Mouse (Mus musculus) neural tube, embryonic 15.5 days (tissue): ENCODE measurements around the gene Lpin2. TPM values are rescaled to one million over a fixed set of nuclear protein-coding genes. Genes with fewer than 3 reads are reported as not detected.
A peak's percentile ranks its signal among the peaks of the same experiment; 100 is the strongest.

Experiments used
- ATAC-seq: fragments of 200-750 bp; cut with Nextera tagmentation; 2 replicates; pipeline ENCODE4 v1.8.0; 2017; ENCODE audit warnings: mild to moderate bottlenecking, moderate TSS enrichment, moderate library complexity; ENCODE audit not compliant: low FRiP score
- H3K27ac ChIP-seq: fragments of 300-500 bp; sonication (generic); replicated peaks from 2 replicates; pipeline ENCODE4 v1.5.1; 2015; ENCODE audit warnings: mild to moderate bottlenecking, inconsistent platforms
- H3K27me3 ChIP-seq: fragments of 300-500 bp; sonication (generic); replicated peaks from 2 replicates; pipeline ENCODE4 v1.6.1; 2015; ENCODE audit warnings: inconsistent platforms
- H3K36me3 ChIP-seq: fragments of 300-500 bp; sonication (generic); 2 replicates; pipeline ENCODE4 v1.6.1; 2015; ENCODE audit warnings: inconsistent platforms
- H3K4me1 ChIP-seq: fragments of 300-500 bp; sonication (generic); 2 replicates; pipeline ENCODE4 v1.6.1; 2015; ENCODE audit warnings: inconsistent platforms
- H3K4me2 ChIP-seq: fragments of 300-500 bp; sonication (generic); 2 replicates; pipeline ENCODE4 v1.6.1; 2015; ENCODE audit warnings: inconsistent platforms, mild to moderate bottlenecking, moderate library complexity
- H3K4me3 ChIP-seq: fragments of 300-500 bp; sonication (generic); replicated peaks from 2 replicates; pipeline ENCODE4 v1.5.1; 2015; ENCODE audit warnings: mild to moderate bottlenecking, inconsistent platforms
- H3K9ac ChIP-seq: fragments of 300-500 bp; sonication (generic); replicated peaks from 2 replicates; pipeline ENCODE4 v1.6.1; 2015; ENCODE audit warnings: mild to moderate bottlenecking, inconsistent platforms
- H3K9me3 ChIP-seq: fragments of 300-500 bp; sonication (generic); replicated peaks from 2 replicates; pipeline ENCODE4 v1.6.1; 2016; ENCODE audit warnings: inconsistent platforms
- WGBS: fragments of 180-500 bp; shearing (Covaris S2); methylation state at CpG from one replicate; pipeline ENCODE4 v1.1.7; 2015; ENCODE audit warnings: mixed read lengths; 5-methylcytosine and 5-hydroxymethylcytosine counted together
- polyA plus RNA-seq: library from polyadenylated mRNA; unstranded; fragments of >200 nt; fragmentation: Nextera tagmentation; extraction: Ambion mirVana; gene quantifications from 2 replicates; pipeline ENCODE4 v1.2.1, GENCODE M21; 2015

Gene Lpin2
- polyA plus RNA-seq, 1 experiment from 2014 or later: 42.6 TPM

DNA sequence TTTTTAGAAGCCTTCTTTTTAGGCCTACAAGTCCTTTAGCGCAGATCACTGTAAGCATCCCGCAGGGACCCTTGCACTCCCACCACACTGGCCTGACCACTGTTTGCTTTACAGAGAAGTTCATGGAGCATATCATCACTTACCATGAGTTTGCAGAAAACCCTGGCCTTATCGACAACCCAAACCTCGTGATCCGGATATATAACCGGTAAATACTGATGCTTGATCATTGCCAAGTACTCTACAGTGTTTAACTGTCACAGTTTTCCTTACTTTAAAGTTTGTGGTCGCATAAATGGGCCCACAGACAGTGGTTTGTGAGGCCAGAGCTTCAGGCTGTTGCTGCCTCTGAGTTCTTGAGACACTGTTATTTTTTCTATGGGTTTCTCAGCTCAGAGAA lies 56.1 kb downstream of the Lpin2 start:
- Histone ChIP-seq H3K9me3 (no peaks in the 10 kb centered on the region), H3K4me2 (no peak overlapping the region), H3K27ac (no peak overlapping the region), H3K27me3 (no peaks in the 10 kb centered on the region), H3K9ac (no peak overlapping the region), H3K4me1 (no peaks in the 10 kb centered on the region), H3K4me3 (no peak overlapping the region), H3K36me3 (peaks cover 67% of the 10 kb centered on the region)
- WGBS: 96% methylated on average over 7 of the region's 7 CpGs
- ATAC-seq: no peak

DNA sequence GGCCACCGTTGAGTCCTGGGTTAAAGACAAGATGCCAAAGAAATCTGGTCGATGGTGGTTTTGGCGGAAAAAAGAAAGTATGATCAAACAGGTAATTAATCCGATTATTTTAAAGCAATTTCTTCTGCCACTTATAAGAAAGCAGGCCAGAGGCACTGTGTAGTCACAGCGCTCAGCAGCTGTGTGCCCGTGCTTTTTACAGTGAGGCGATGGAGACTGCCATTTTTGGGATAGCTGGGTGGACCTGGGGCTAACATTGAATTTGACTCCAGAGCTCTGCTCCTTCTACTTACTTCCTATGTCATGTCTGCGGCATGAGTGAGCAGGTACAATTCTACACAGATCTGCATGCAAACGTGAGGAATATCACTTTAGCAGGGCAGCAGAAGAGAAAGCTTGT lies 58.5 kb downstream of the Lpin2 start:
- ATAC-seq: no peak
- Histone ChIP-seq H3K4me2 (no peak overlapping the region), H3K36me3 (peaks cover 79% of the 10 kb centered on the region), H3K9me3 (no peaks in the 10 kb centered on the region), H3K4me3 (no peak overlapping the region), H3K9ac (no peak overlapping the region), H3K27me3 (no peaks in the 10 kb centered on the region), H3K4me1 (no peaks in the 10 kb centered on the region), H3K27ac (no peak overlapping the region)
- 94% methylated on average over 9 of the region's 9 CpGs for WGBS

- Histone ChIP-seq H3K36me3 (peaks cover 92% of the 10 kb centered on the region), H3K27me3 (no peaks in the 10 kb centered on the region), H3K9me3 (no peaks in the 10 kb centered on the region), H3K4me2 (no peak overlapping the region), H3K9ac (no peak overlapping the region), H3K4me1 (no peaks in the 10 kb centered on the region), H3K4me3 (no peak overlapping the region), H3K27ac (no peak overlapping the region)
- WGBS: 95% methylated on average over 7 of the region's 7 CpGs
- ATAC-seq: no peak
These were observed 60.3 kb downstream of the Lpin2 start for GRCm38 (mm10) chr17:71242666-71243065.

- Histone ChIP-seq H3K27ac (no peak overlapping the region), H3K4me3 (no peak overlapping the region), H3K4me1 (no peaks in the 10 kb centered on the region), H3K36me3 (peaks cover 90% of the 10 kb centered on the region), H3K4me2 (no peak overlapping the region), H3K27me3 (no peaks in the 10 kb centered on the region), H3K9ac (no peak overlapping the region), H3K9me3 (no peaks in the 10 kb centered on the region)
- 96% methylated on average over 15 of the region's 15 CpGs for WGBS
- ATAC-seq: no peak
These were observed 62.8 kb downstream of the Lpin2 start for GRCm38 (mm10) chr17:71245133-71245532.

DNA sequence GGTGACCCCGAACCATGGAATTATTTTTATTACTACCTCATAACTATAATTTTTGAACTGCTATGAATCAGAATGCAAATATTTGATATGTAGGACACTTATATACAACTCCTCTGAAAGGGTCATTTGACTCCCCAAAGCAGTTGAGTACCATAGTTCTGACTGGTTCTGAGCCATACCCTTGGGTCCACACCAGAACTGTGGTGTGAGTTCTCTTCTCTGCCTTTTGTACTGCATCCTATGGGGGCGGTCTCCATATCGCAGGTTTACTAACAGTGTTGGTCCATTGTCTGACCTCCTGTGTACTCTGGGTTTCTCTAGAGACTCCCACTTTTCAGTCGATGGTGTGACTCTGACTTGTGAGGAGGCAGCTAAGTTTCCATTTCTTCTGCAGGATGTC lies 63.7 kb downstream of the Lpin2 start:
- 93% methylated on average over 4 of the region's 4 CpGs for WGBS
- no peak overlapping the region for H3K4me2 ChIP-seq
- H3K27ac ChIP-seq: no peak overlapping the region
- no peak overlapping the region for H3K9ac ChIP-seq
- H3K27me3 ChIP-seq: no peaks in the 10 kb centered on the region
- no peak overlapping the region for H3K4me3 ChIP-seq
- H3K36me3 ChIP-seq: peaks cover 89% of the 10 kb centered on the region
- no peaks in the 10 kb centered on the region for H3K4me1 ChIP-seq
- no peaks in the 10 kb centered on the region for H3K9me3 ChIP-seq
- ATAC-seq: no peak

DNA sequence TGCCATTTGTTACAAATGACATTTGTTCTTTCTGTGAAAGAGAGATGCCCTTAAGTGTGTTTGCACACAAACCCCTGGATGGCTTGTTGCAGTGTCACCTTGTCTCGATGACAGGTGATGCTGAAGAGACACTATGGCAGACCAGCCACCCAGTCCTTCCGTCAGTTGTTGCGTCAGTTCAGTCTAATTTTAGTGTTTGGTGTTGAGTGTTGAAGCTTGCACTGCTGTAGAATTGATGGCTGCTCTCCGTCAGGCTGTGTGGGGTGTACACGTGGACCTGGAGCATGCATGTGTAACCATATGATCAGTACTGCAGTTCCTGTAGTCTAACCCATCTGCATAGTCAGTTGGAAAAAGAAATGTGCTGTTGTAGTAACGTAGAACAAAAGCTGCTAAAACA lies 66.6 kb downstream of the Lpin2 start:
- no peak overlapping the region for H3K9ac ChIP-seq

GRCm38 (mm10) chr17:71250046-71250445 lies 67.7 kb downstream of the Lpin2 start:
- no peak for ATAC-seq
- no peak overlapping the region for H3K27ac ChIP-seq
- peaks cover 9% of the 10 kb centered on the region; the same call in 1 of the 2 replicates for H3K4me1 ChIP-seq
- no peaks in the 10 kb centered on the region for H3K27me3 ChIP-seq
- H3K9me3 ChIP-seq: no peaks in the 10 kb centered on the region
- peaks cover 50% of the 10 kb centered on the region for H3K36me3 ChIP-seq
- no peak overlapping the region for H3K4me2 ChIP-seq
- no peak overlapping the region for H3K9ac ChIP-seq
- no peak overlapping the region for H3K4me3 ChIP-seq
- WGBS: 95% methylated on average over 2 of the region's 2 CpGs

More for the DNA sequence above, 66.6 kb downstream of the Lpin2 start:
- Histone ChIP-seq H3K4me1 (peaks cover 9% of the 10 kb centered on the region; the same call in 1 of the 2 replicates), H3K27ac (no peak overlapping the region), H3K36me3 (peaks cover 61% of the 10 kb centered on the region), H3K27me3 (no peaks in the 10 kb centered on the region), H3K4me3 (no peak overlapping the region), H3K9me3 (no peaks in the 10 kb centered on the region), H3K4me2 (no peak overlapping the region)
- ATAC-seq: no peak
- WGBS: 83% methylated on average over 6 of the region's 6 CpGs

- no peak overlapping the region for H3K9ac ChIP-seq
- 88% methylated on average over 16 of the region's 16 CpGs for WGBS
- H3K9me3 ChIP-seq: no peaks in the 10 kb centered on the region
- H3K27me3 ChIP-seq: no peaks in the 10 kb centered on the region
- H3K4me3 ChIP-seq: no peak overlapping the region
- H3K4me1 ChIP-seq: peaks cover 9% of the 10 kb centered on the region; the same call in 1 of the 2 replicates
- no peak overlapping the region for H3K4me2 ChIP-seq
- H3K27ac ChIP-seq: peak overlapping the region; percentile 14; the same call in 1 of the 2 replicates
- H3K36me3 ChIP-seq: peaks cover 42% of the 10 kb centered on the region
- ATAC-seq: no peak
These were observed 68.7 kb downstream of the Lpin2 start for GRCm38 (mm10) chr17:71250819-71251600.

- Histone ChIP-seq H3K9ac (no peak overlapping the region), H3K36me3 (peaks cover 36% of the 10 kb centered on the region), H3K4me2 (no peak overlapping the region), H3K27me3 (no peaks in the 10 kb centered on the region), H3K27ac (peak overlapping the region; percentile 14; the same call in 1 of the 2 replicates), H3K4me1 (peaks cover 9% of the 10 kb centered on the region; the same call in 1 of the 2 replicates), H3K9me3 (no peaks in the 10 kb centered on the region), H3K4me3 (no peak overlapping the region)
- ATAC-seq: 0 out of 2 replicates have a peak, but pooled peaks have one; percentile 46
- 62% methylated on average over 6 of the region's 6 CpGs for WGBS
These were observed 69.2 kb downstream of the Lpin2 start for GRCm38 (mm10) chr17:71251601-71252001.

- Histone ChIP-seq H3K36me3 (peaks cover 31% of the 10 kb centered on the region), H3K9me3 (no peaks in the 10 kb centered on the region), H3K27me3 (no peaks in the 10 kb centered on the region), H3K4me3 (no peak overlapping the region), H3K9ac (no peak overlapping the region), H3K4me1 (peaks cover 9% of the 10 kb centered on the region; the same call in 1 of the 2 replicates), H3K27ac (0 out of 2 replicates have a peak overlapping the region, but pooled peaks have one; percentile 19), H3K4me2 (no peak overlapping the region)
- ATAC-seq: no peak
- WGBS: 82% methylated on average over 9 of the region's 9 CpGs
These were observed 69.7 kb downstream of the Lpin2 start for GRCm38 (mm10) chr17:71252101-71252500.

DNA sequence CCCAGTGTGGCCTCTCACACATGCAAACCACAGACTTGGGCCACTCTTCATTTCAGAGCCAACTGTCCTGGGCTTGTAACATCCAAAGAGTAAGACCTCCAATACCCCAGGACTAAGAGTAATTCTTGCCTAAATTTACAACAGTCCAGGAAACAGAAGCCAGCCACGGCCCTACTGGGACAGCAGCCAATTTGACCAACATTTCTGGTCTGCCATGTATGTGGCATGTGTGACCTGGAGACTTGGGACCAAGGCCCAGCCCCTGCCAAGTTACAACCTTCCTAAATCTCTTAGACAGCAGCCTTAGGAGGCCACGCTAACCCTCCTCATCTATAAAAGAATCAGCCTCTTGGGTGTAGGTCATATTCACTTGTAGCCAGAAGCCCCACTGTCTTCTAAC lies 71.0 kb downstream of the Lpin2 start:
- H3K27me3 ChIP-seq: no peaks in the 10 kb centered on the region
- H3K4me1 ChIP-seq: peaks cover 9% of the 10 kb centered on the region; the same call in 1 of the 2 replicates
- 84% methylated on average over 2 of the region's 2 CpGs for WGBS
- H3K27ac ChIP-seq: no peak overlapping the region
- H3K9ac ChIP-seq: no peak overlapping the region
- H3K4me3 ChIP-seq: no peak overlapping the region
- H3K9me3 ChIP-seq: no peaks in the 10 kb centered on the region
- no peak for ATAC-seq
- no peak overlapping the region for H3K4me2 ChIP-seq
- peaks cover 19% of the 10 kb centered on the region for H3K36me3 ChIP-seq

- no peak overlapping the region for H3K27ac ChIP-seq
- H3K27me3 ChIP-seq: no peaks in the 10 kb centered on the region
- no peaks in the 10 kb centered on the region for H3K9me3 ChIP-seq
- no peak overlapping the region for H3K4me3 ChIP-seq
- no peak overlapping the region for H3K9ac ChIP-seq
- H3K4me2 ChIP-seq: no peak overlapping the region
- H3K4me1 ChIP-seq: peaks cover 9% of the 10 kb centered on the region; the same call in 1 of the 2 replicates
- H3K36me3 ChIP-seq: peaks cover 12% of the 10 kb centered on the region; the same call in 1 of the 2 replicates
- ATAC-seq: no peak
- 85% methylated on average over 5 of the region's 5 CpGs for WGBS
These were observed 71.7 kb downstream of the Lpin2 start for GRCm38 (mm10) chr17:71254106-71254505.
